Mouse (Mus musculus): ENCODE measurements around the gene Prpf6. TPM values are rescaled to one million over a fixed set of nuclear protein-coding genes. Genes with fewer than 3 reads are reported as not detected.
A peak's percentile ranks its signal among the peaks of the same experiment; 100 is the strongest.

Prpf6 gene
- polyA plus RNA-seq, 1 experiment from 2014 or later: 80.5 TPM

- Histone ChIP-seq H3K9me3 (replicated peaks) (no peaks in the 10 kb centered on the region), H3K27me3 (ENCODE audit: low read depth, poor library complexity, severe bottlenecking) (no peaks in the 10 kb centered on the region), H3K4me1 (peaks cover 62% of the 10 kb centered on the region), H3K36me3 (peaks cover 48% of the 10 kb centered on the region), H3K27ac (peak overlapping the region; percentile 73; the same call in 1 of the 2 replicates), H3K4me3 (no peak overlapping the region)
- DNase-seq (ENCODE audit: low spot score): peak; percentile 47
- WGBS: 39% methylated on average over 17 of the region's 17 CpGs
These were observed 67.4 kb downstream of the Prpf6 start for GRCm38 (mm10) chr2:181658930-181659555.

GRCm38 (mm10) chr2:181659609-181660055 is 68.0 kb downstream of the Prpf6 start:
- H3K27me3 ChIP-seq (ENCODE audit: low read depth, poor library complexity, severe bottlenecking): no peaks in the 10 kb centered on the region
- WGBS: 11% methylated on average over 9 of the region's 9 CpGs
- H3K4me1 ChIP-seq: peaks cover 63% of the 10 kb centered on the region
- peaks cover 42% of the 10 kb centered on the region for H3K36me3 ChIP-seq
- H3K4me3 ChIP-seq: no peak overlapping the region
- DNase-seq (ENCODE audit: low spot score): peak; percentile 69
- H3K27ac ChIP-seq: peak overlapping the region; percentile 73
- H3K9me3 ChIP-seq (replicated peaks): no peaks in the 10 kb centered on the region

- H3K27ac ChIP-seq: peak overlapping the region; percentile 66
These were observed 71.1 kb downstream of the Prpf6 start for GRCm38 (mm10) chr2:181662620-181663297.

DNA sequence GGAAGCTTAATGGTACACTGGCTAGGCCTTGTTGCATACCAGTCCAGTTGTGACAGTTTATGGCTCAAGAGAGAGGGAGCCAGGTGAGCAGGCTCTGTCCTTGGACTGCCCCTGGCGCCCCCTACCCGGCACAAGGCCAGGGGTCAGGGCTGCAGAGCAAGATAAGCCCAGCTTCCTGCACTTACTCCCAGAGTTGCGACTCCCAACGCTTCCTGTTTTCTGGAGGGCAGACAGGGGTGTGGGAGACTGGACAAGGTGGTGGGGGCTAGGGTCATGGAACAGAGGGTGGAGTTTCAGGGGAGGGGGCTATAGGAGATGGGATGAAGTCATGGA is 71.6 kb downstream of the Prpf6 start:
- peak overlapping the region; percentile 66 for H3K27ac ChIP-seq
- no peak for DNase-seq (ENCODE audit: low spot score)
- 22% methylated on average over 4 of the region's 4 CpGs for WGBS

More at GRCm38 (mm10) chr2:181662620-181663297, 71.1 kb downstream of the Prpf6 start:
- Histone ChIP-seq H3K9me3 (replicated peaks) (no peaks in the 10 kb centered on the region), H3K36me3 (peaks cover 12% of the 10 kb centered on the region; the same call in 1 of the 2 replicates), H3K4me1 (peaks cover 52% of the 10 kb centered on the region), H3K4me3 (no peak overlapping the region), H3K27me3 (ENCODE audit: low read depth, poor library complexity, severe bottlenecking) (peaks cover 10% of the 10 kb centered on the region)
- no peak for DNase-seq (ENCODE audit: low spot score)
- WGBS: 84% methylated on average over 3 of the region's 3 CpGs

GRCm38 (mm10) chr2:181670285-181670912 is 78.7 kb downstream of the Prpf6 start:
- Histone ChIP-seq H3K4me3 (peak overlapping the region; percentile 52), H3K27me3 (ENCODE audit: low read depth, poor library complexity, severe bottlenecking) (peaks cover 80% of the 10 kb centered on the region), H3K36me3 (no peaks in the 10 kb centered on the region), H3K27ac (peak overlapping the region; percentile 80), H3K4me1 (peaks cover 43% of the 10 kb centered on the region), H3K9me3 (replicated peaks) (no peaks in the 10 kb centered on the region)
- peak; percentile 61 for DNase-seq (ENCODE audit: low spot score)
- WGBS: 2% methylated on average over 55 of the region's 56 CpGs

More for the DNA sequence above, 71.6 kb downstream of the Prpf6 start:
- peaks cover 15% of the 10 kb centered on the region for H3K27me3 ChIP-seq (ENCODE audit: low read depth, poor library complexity, severe bottlenecking)
- H3K4me1 ChIP-seq: peaks cover 50% of the 10 kb centered on the region
- H3K9me3 ChIP-seq (replicated peaks): no peaks in the 10 kb centered on the region
- H3K4me3 ChIP-seq: no peak overlapping the region
- peaks cover 7% of the 10 kb centered on the region; the same call in 1 of the 2 replicates for H3K36me3 ChIP-seq

GRCm38 (mm10) chr2:181670913-181671311 is 79.2 kb downstream of the Prpf6 start:
- peaks cover 80% of the 10 kb centered on the region for H3K27me3 ChIP-seq (ENCODE audit: low read depth, poor library complexity, severe bottlenecking)
- under 1% methylated on average over 41 of the region's 41 CpGs for WGBS
- H3K36me3 ChIP-seq: no peaks in the 10 kb centered on the region
- H3K27ac ChIP-seq: peak overlapping the region; percentile 80
- H3K4me3 ChIP-seq: peak overlapping the region; percentile 52
- peak; percentile 72 for DNase-seq (ENCODE audit: low spot score)
- H3K9me3 ChIP-seq (replicated peaks): no peaks in the 10 kb centered on the region
- peaks cover 48% of the 10 kb centered on the region for H3K4me1 ChIP-seq

DNA sequence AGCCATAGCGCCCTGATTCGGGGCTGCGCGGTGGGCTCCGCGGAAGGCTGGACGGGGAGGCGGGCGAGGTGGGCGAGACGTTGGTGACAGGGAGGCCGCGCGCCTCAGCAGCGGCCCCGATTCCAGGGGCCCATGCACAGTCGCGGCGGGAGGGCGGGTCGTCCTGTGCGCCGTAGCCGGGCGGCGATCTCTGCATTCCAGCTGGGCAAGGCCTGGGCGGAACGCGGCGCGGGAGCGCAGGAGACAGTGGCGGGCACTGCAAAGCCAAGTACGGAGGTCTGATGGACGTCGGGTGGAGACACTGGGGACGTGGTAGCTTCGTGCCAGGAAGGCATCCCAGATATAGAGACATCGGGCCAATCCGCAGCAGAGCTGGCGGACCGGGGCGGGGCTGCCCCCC is 79.7 kb downstream of the Prpf6 start, which contains the start of gene Sox18:
Gene Sox18 (minus strand): TSS at position 315 of the 400 bp plus-strand sequence.
- H3K9me3 ChIP-seq (replicated peaks): no peaks in the 10 kb centered on the region
- WGBS: under 1% methylated on average over 43 of the region's 43 CpGs
- H3K4me1 ChIP-seq: peaks cover 52% of the 10 kb centered on the region
- no peak for DNase-seq (ENCODE audit: low spot score)
- no peaks in the 10 kb centered on the region for H3K36me3 ChIP-seq
- H3K4me3 ChIP-seq: peak within 1 kb of the TSS; percentile 52
- H3K27me3 ChIP-seq (ENCODE audit: low read depth, poor library complexity, severe bottlenecking): peaks cover 80% of the 10 kb centered on the region
- peak within 1 kb of the TSS; percentile 80 for H3K27ac ChIP-seq

DNA sequence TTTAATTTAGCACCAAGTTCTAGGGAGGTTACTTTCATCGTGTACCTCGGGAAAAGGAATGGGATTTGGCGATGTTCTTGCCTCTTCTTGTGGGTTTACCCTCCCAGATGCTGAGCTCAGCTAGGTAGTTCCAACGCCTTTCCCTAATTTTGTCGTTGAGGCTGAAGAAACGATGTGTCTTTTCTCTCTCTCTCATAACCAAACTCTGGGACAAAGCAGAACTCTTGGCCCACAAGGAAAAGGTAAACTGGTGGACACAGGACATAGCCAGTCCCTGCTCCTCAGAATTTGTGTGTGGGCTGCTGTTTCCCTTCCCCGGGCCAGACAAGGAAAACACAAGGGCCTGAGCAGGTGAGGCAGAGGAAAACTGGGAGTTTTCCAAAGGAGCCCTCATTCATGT is 80.3 kb downstream of the Prpf6 start:
- WGBS: 23% methylated on average over 7 of the region's 7 CpGs
- peaks cover 58% of the 10 kb centered on the region for H3K4me1 ChIP-seq
- H3K36me3 ChIP-seq: no peaks in the 10 kb centered on the region
- H3K9me3 ChIP-seq (replicated peaks): no peaks in the 10 kb centered on the region
- DNase-seq (ENCODE audit: low spot score): no peak
- no peak overlapping the region for H3K27ac ChIP-seq
- H3K4me3 ChIP-seq: peak overlapping the region; percentile 52; the same call in 1 of the 2 replicates
- peaks cover 77% of the 10 kb centered on the region for H3K27me3 ChIP-seq (ENCODE audit: low read depth, poor library complexity, severe bottlenecking)

- H3K9me3 ChIP-seq (replicated peaks): no peaks in the 10 kb centered on the region
- H3K4me1 ChIP-seq: peaks cover 61% of the 10 kb centered on the region
- H3K4me3 ChIP-seq: no peak overlapping the region
- no peak for DNase-seq (ENCODE audit: low spot score)
- WGBS: 79% methylated on average over 1 of the region's 1 CpGs
- H3K27ac ChIP-seq: peak overlapping the region; percentile 46; the same call in 1 of the 2 replicates
- H3K36me3 ChIP-seq: no peaks in the 10 kb centered on the region
- peaks cover 62% of the 10 kb centered on the region for H3K27me3 ChIP-seq (ENCODE audit: low read depth, poor library complexity, severe bottlenecking)
These were observed 81.8 kb downstream of the Prpf6 start for GRCm38 (mm10) chr2:181673501-181673900.

DNA sequence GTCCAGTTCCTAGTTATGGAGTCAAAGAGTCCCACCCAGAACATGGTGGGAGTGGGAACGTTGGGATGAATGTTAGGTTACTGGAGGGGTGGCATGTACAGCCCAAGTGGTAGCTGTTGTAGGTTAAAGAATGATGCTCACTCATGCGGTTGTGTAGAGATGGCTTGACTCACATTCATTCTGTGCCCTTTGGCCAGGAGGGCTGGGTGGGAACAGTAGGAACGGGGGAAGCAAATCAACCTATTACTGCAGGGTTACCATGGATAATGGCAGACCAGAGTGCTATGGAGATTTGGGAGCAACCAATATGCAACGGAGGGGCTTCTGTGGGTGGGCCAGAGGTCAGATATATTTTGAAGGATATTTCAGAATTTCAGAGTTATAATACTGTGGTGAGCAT is 83.3 kb downstream of the Prpf6 start:
- no peaks in the 10 kb centered on the region for H3K9me3 ChIP-seq (replicated peaks)
- peak overlapping the region; percentile 85 for H3K27ac ChIP-seq
- DNase-seq (ENCODE audit: low spot score): no peak
- H3K4me1 ChIP-seq: peaks cover 72% of the 10 kb centered on the region
- peaks cover 48% of the 10 kb centered on the region for H3K27me3 ChIP-seq (ENCODE audit: low read depth, poor library complexity, severe bottlenecking)
- H3K36me3 ChIP-seq: no peaks in the 10 kb centered on the region
- peak overlapping the region; percentile 42; the same call in 1 of the 2 replicates for H3K4me3 ChIP-seq
- 77% methylated on average over 4 of the region's 4 CpGs for WGBS

- Histone ChIP-seq H3K36me3 (no peaks in the 10 kb centered on the region), H3K27me3 (ENCODE audit: low read depth, poor library complexity, severe bottlenecking) (peaks cover 42% of the 10 kb centered on the region), H3K9me3 (replicated peaks) (no peaks in the 10 kb centered on the region), H3K4me1 (peaks cover 69% of the 10 kb centered on the region), H3K4me3 (peak overlapping the region; percentile 42), H3K27ac (peak overlapping the region; percentile 85)
- DNase-seq (ENCODE audit: low spot score): peak; percentile 72
- under 1% methylated on average over 14 of the region's 14 CpGs for WGBS
These were observed 83.8 kb downstream of the Prpf6 start for GRCm38 (mm10) chr2:181675454-181675853.

GRCm38 (mm10) chr2:181676424-181676823 is 84.8 kb downstream of the Prpf6 start:
- Histone ChIP-seq H3K4me3 (no peak overlapping the region), H3K4me1 (peaks cover 66% of the 10 kb centered on the region), H3K27me3 (ENCODE audit: low read depth, poor library complexity, severe bottlenecking) (peaks cover 33% of the 10 kb centered on the region), H3K27ac (peak overlapping the region; percentile 85), H3K36me3 (no peaks in the 10 kb centered on the region), H3K9me3 (replicated peaks) (no peaks in the 10 kb centered on the region)
- DNase-seq (ENCODE audit: low spot score): no peak
- 77% methylated on average over 2 of the region's 2 CpGs for WGBS

Data from limb, embryonic 10.5 days (tissue).